Mouse (Mus musculus) lung, postnatal 25 days (tissue): ENCODE results near the gene Vmn2r37.
"Not testable (repeated sequence)": the region's sequence is repeated elsewhere in the genome, so short reads cannot be mapped to it uniquely, and the experiment has no call there.

Experiments used
- DNase-seq: peaks from one replicate; pipeline ENCODE4 v3.0.0; 2022; ENCODE audit warnings: low spot score

The Vmn2r37 gene

DNA sequence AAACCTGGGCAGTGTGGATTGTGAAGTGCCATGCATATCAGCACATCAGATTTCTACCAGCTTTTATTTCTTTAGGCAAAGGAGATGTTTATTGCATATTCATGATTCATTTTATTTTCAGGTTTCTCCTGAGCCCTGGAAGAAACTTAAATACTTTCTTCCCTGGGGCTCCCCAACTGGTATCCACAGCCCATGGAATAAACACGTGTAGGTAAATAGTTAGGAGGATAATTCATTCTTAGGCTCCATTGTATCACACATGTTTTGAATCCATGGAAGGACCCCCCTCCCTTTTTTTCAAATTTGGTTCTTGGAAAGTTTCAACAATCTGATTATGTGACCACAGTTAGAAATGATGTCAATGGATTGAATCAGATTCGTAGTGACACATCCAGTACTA, at the start of gene Vmn2r37:
Gene Vmn2r37, minus strand, starts transcription at position 101 of the 400 bp plus-strand sequence.
- DNase-seq, result not testable (repeated sequence)
